Mouse (Mus musculus): Measurements from ENCODE around the gene Fgf15. TPM values are rescaled to one million over a fixed set of nuclear protein-coding genes. Genes with fewer than 3 reads are reported as not detected.

Fgf15 gene
- polyA plus RNA-seq, 1 experiment, result not detected

GRCm38 (mm10) chr7:144936311-144936880, 40.1 kb downstream of the Fgf15 start:
- H3K27ac ChIP-seq (ENCODE audit: insufficient read depth, low read length), result no peak overlapping the region
- H3K4me3 ChIP-seq (ENCODE audit: insufficient read depth, low read length), result no peak overlapping the region
- H3K4me1 ChIP-seq (ENCODE audit: control insufficient read depth, insufficient read depth, low read length), result no peaks in the 10 kb centered on the region; the same call in 1 of the 2 replicates
- TF ChIP-seq CTCF (IDR thresholded peaks at IDR 0.05; ENCODE audit: borderline replicate concordance, insufficient read depth, low read length) (no peak), POLR2A (IDR thresholded peaks at IDR 0.05; ENCODE audit: low read depth, low read length) (no peak)

GRCm38 (mm10) chr7:144937490-144937889, 41.2 kb downstream of the Fgf15 start:
- Histone ChIP-seq H3K27ac (ENCODE audit: insufficient read depth, low read length) (peak overlapping the region; percentile 25; the same call in 1 of the 2 replicates), H3K4me1 (ENCODE audit: control insufficient read depth, insufficient read depth, low read length) (no peaks in the 10 kb centered on the region; the same call in 1 of the 2 replicates), H3K4me3 (ENCODE audit: insufficient read depth, low read length) (peak overlapping the region; percentile 75)
- TF ChIP-seq POLR2A (IDR thresholded peaks at IDR 0.05; ENCODE audit: low read depth, low read length), result peak; percentile 80
- TF ChIP-seq CTCF (IDR thresholded peaks at IDR 0.05; ENCODE audit: borderline replicate concordance, insufficient read depth, low read length), result peak; percentile 97

- H3K4me1 ChIP-seq (ENCODE audit: control insufficient read depth, insufficient read depth, low read length), result no peaks in the 10 kb centered on the region; the same call in 1 of the 2 replicates
- H3K27ac ChIP-seq (ENCODE audit: insufficient read depth, low read length), result peak overlapping the region; percentile 72; the same call in 1 of the 2 replicates
- TF ChIP-seq CTCF (IDR thresholded peaks at IDR 0.05; ENCODE audit: borderline replicate concordance, insufficient read depth, low read length) (no peak), POLR2A (IDR thresholded peaks at IDR 0.05; ENCODE audit: low read depth, low read length) (no peak)
- peak overlapping the region; percentile 75 for H3K4me3 ChIP-seq (ENCODE audit: insufficient read depth, low read length)
Measured at GRCm38 (mm10) chr7:144937899-144938517, 41.7 kb downstream of the Fgf15 start.

- TF ChIP-seq POLR2A (IDR thresholded peaks at IDR 0.05; ENCODE audit: low read depth, low read length) (peak; percentile 38; the same call in 1 of the 2 replicates), CTCF (IDR thresholded peaks at IDR 0.05; ENCODE audit: borderline replicate concordance, insufficient read depth, low read length) (no peak)
- peak overlapping the region; percentile 75 for H3K4me3 ChIP-seq (ENCODE audit: insufficient read depth, low read length)
- H3K4me1 ChIP-seq (ENCODE audit: control insufficient read depth, insufficient read depth, low read length), result no peaks in the 10 kb centered on the region; the same call in 1 of the 2 replicates
- peak overlapping the region; percentile 72 for H3K27ac ChIP-seq (ENCODE audit: insufficient read depth, low read length)
Measured at GRCm38 (mm10) chr7:144938661-144939343, 42.5 kb downstream of the Fgf15 start.

- H3K4me3 ChIP-seq (ENCODE audit: insufficient read depth, low read length), result peak within 1 kb of the TSS; percentile 75
- no peaks in the 10 kb centered on the region; the same call in 1 of the 2 replicates for H3K4me1 ChIP-seq (ENCODE audit: control insufficient read depth, insufficient read depth, low read length)
Measured at GRCm38 (mm10) chr7:144939344-144940002, 43.1 kb downstream of the Fgf15 start, which contains the start of gene Ccnd1. TSS of gene Ccnd1 (minus strand) at chr7:144939925.

GRCm38 (mm10) chr7:144940003-144940571, 43.8 kb downstream of the Fgf15 start:
- H3K4me1 ChIP-seq (ENCODE audit: control insufficient read depth, insufficient read depth, low read length), result peaks cover 2% of the 10 kb centered on the region; the same call in 1 of the 2 replicates
- TF ChIP-seq POLR2A (IDR thresholded peaks at IDR 0.05; ENCODE audit: low read depth, low read length) (no peak; the same call in 1 of the 2 replicates), CTCF (IDR thresholded peaks at IDR 0.05; ENCODE audit: borderline replicate concordance, insufficient read depth, low read length) (no peak)
- H3K4me3 ChIP-seq (ENCODE audit: insufficient read depth, low read length), result peak overlapping the region; percentile 34

More at GRCm38 (mm10) chr7:144939344-144940002, 43.1 kb downstream of the Fgf15 start, which contains the start of gene Ccnd1:
- H3K27ac ChIP-seq (ENCODE audit: insufficient read depth, low read length), result peak within 1 kb of the TSS; percentile 83
- TF ChIP-seq POLR2A (IDR thresholded peaks at IDR 0.05; ENCODE audit: low read depth, low read length) (peak; percentile 89), CTCF (IDR thresholded peaks at IDR 0.05; ENCODE audit: borderline replicate concordance, insufficient read depth, low read length) (no peak)

GRCm38 (mm10) chr7:144940585-144940984, 44.3 kb downstream of the Fgf15 start:
- Histone ChIP-seq H3K4me1 (ENCODE audit: control insufficient read depth, insufficient read depth, low read length) (peaks cover 6% of the 10 kb centered on the region; the same call in 1 of the 2 replicates), H3K27ac (ENCODE audit: insufficient read depth, low read length) (peak overlapping the region; percentile 83; the same call in 1 of the 2 replicates), H3K4me3 (ENCODE audit: insufficient read depth, low read length) (peak overlapping the region; percentile 34; the same call in 1 of the 2 replicates)
- TF ChIP-seq POLR2A (IDR thresholded peaks at IDR 0.05; ENCODE audit: low read depth, low read length) (no peak), CTCF (IDR thresholded peaks at IDR 0.05; ENCODE audit: borderline replicate concordance, insufficient read depth, low read length) (no peak)

More at GRCm38 (mm10) chr7:144940003-144940571, 43.8 kb downstream of the Fgf15 start:
- peak overlapping the region; percentile 83 for H3K27ac ChIP-seq (ENCODE audit: insufficient read depth, low read length)

GRCm38 (mm10) chr7:144941242-144941831, 45.0 kb downstream of the Fgf15 start:
- Histone ChIP-seq H3K4me3 (ENCODE audit: insufficient read depth, low read length) (peak overlapping the region; percentile 35), H3K4me1 (ENCODE audit: control insufficient read depth, insufficient read depth, low read length) (peaks cover 10% of the 10 kb centered on the region), H3K27ac (ENCODE audit: insufficient read depth, low read length) (peak overlapping the region; percentile 83)
- TF ChIP-seq POLR2A (IDR thresholded peaks at IDR 0.05; ENCODE audit: low read depth, low read length), result no peak; the same call in 1 of the 2 replicates
